Mouse (Mus musculus) stomach, embryonic 15.5 days (tissue): ENCODE results near the gene Agk. TPM values are rescaled to one million over a fixed set of nuclear protein-coding genes. Genes with fewer than 3 reads are reported as not detected.

Experiments
- polyA plus RNA-seq: library from polyadenylated mRNA; unstranded; fragments of >200 nt; fragmentation: Nextera tagmentation; extraction: Ambion mirVana; gene quantifications from 2 replicates; pipeline ENCODE4 v1.2.1, GENCODE M21; 2015

The Agk gene
- polyA plus RNA-seq, 1 experiment from 2014 or later, result 36.4 TPM

Other genes starting within 250 kb of the Agk start
- gene E330009J07Rik, start 111.0 kb downstream of the Agk start, polyA plus RNA-seq, result 13.7 and 16.0 TPM in 2 replicates
- 0.05 and 0.09 TPM in 2 replicates for gene Wee2, start 113.9 kb downstream of the Agk start, polyA plus RNA-seq
- gene Ssbp1, start 146.2 kb downstream of the Agk start, polyA plus RNA-seq, result 159 and 178 TPM in 2 replicates
- not detected in 2 replicates for gene Tas2r137, start 166.1 kb downstream of the Agk start, polyA plus RNA-seq
- not detected in 2 replicates for gene Tas2r108, start 168.4 kb downstream of the Agk start, polyA plus RNA-seq
- gene Prss37, start 194.3 kb downstream of the Agk start, polyA plus RNA-seq, result not detected in 2 replicates
- not detected in 2 replicates for gene Olfr461, start 229.9 kb downstream of the Agk start, polyA plus RNA-seq
- gene Olfr460, start 244.3 kb downstream of the Agk start, polyA plus RNA-seq, result not detected in 2 replicates